Mouse (Mus musculus): ENCODE results near the gene Zfp36.

- TF ChIP-seq POLR2A (IDR thresholded peaks at IDR 0.05; ENCODE audit: low read depth, low read length) (peak; percentile 100), CTCF (IDR thresholded peaks at IDR 0.05; ENCODE audit: borderline replicate concordance, insufficient read depth, low read length) (no peak)
Observed at GRCm38 (mm10) chr7:28378769-28379651, 1.0 kb downstream of the Zfp36 start.
